Mouse (Mus musculus): ENCODE measurements around the gene Cdc25b. TPM values are rescaled to one million over a fixed set of nuclear protein-coding genes. Genes with fewer than 3 reads are reported as not detected.

The Cdc25b gene
- total and polyA plus RNA-seq, 3 experiments: 12.6 to 34.5 TPM; not detected in 1

DNA sequence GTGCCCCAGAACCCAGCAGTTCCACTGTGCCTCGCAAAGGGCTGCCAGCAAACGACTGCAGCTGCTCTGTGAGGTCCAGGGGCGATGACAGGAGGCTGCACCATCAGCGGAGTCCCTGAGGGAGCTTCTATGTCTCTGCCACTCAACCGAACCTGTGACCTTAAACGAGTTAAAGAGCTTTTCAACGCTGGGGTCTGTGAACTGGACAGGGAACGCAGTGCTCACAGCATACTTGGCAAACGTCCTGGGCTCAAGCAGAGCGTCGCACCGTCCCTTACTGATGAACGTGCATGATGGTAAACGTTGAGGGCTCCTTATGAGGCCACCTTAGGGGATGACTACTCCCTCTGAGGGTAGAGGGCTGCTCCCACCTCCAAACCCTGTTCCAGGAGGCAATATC lies 406 bp upstream of the Cdc25b start:
- no peaks in the 10 kb centered on the region; the same call in none of the 2 replicates for H3K79me2 ChIP-seq (ENCODE audit: control insufficient read depth, insufficient read depth, low read length, poor library complexity)
- H3K4me3 ChIP-seq (ENCODE audit: control insufficient read depth in 1 of 2, insufficient read depth in 1 of 2, low read depth in 2 of 2, low read length in 2 of 2): peak overlapping the region; percentile 46 to 65
- H3K9me3 ChIP-seq (replicated peaks; ENCODE audit: insufficient read depth, low read length): no peaks in the 10 kb centered on the region
- peak overlapping the region; percentile 34 for H3K27ac ChIP-seq (ENCODE audit: control insufficient read depth, low read depth, low read length)
- TF ChIP-seq CHD1 (IDR thresholded peaks at IDR 0.05; ENCODE audit: low read depth, low read length) (no peak), RAD21 (IDR thresholded peaks at IDR 0.05; ENCODE audit: low read depth, low read length) (no peak), CTCF (IDR thresholded peaks at IDR 0.05 in 2 of 3, conservative IDR thresholded peaks at IDR 0.05 in 1 of 3; ENCODE audit: control insufficient read depth in 1 of 3, insufficient read depth in 1 of 3, low read depth in 2 of 3, low read length in 3 of 3, poor library complexity in 1 of 3, severe bottlenecking in 1 of 3) (no peak), ETS1 (IDR thresholded peaks at IDR 0.05; ENCODE audit: low read depth, low read length) (no peak), MAX (IDR thresholded peaks at IDR 0.05; ENCODE audit: low read length) (peak; percentile 53; the same call in 1 of the 2 replicates), SMC3 (IDR thresholded peaks at IDR 0.05; ENCODE audit: low read depth, low read length) (no peak), POLR2AphosphoS2 (IDR thresholded peaks at IDR 0.05; ENCODE audit: low read length) (no peak), SIN3A (IDR thresholded peaks at IDR 0.05; ENCODE audit: low read length) (no peak), BHLHE40 (IDR thresholded peaks at IDR 0.05; ENCODE audit: borderline replicate concordance, low read depth, low read length) (no peak), JUND (IDR thresholded peaks at IDR 0.05; ENCODE audit: low read depth, low read length) (no peak), MAFK (IDR thresholded peaks at IDR 0.05; ENCODE audit: borderline replicate concordance, low read depth, low read length) (no peak), USF1 (IDR thresholded peaks at IDR 0.05; ENCODE audit: low read depth, low read length) (no peak), POLR2A (IDR thresholded peaks at IDR 0.05; ENCODE audit: control insufficient read depth in 1 of 2, insufficient read depth in 1 of 2, low read depth in 1 of 2, low read length in 2 of 2, poor library complexity in 1 of 2) (0 out of 4 replicates have a peak, but pooled peaks of 1 of the 2 experiments have one; percentile 8)
- no peaks in the 10 kb centered on the region for H3K27me3 ChIP-seq (ENCODE audit: control insufficient read depth in 1 of 2, insufficient read depth in 2 of 2, low read length in 2 of 2)
- peaks cover 0 to 31% of the 10 kb centered on the region in 2 experiments; a peak in 2 of 4 replicates for H3K36me3 ChIP-seq (ENCODE audit: control insufficient read depth in 1 of 2, insufficient read depth in 2 of 2, low read length in 2 of 2)
- H3K9ac ChIP-seq (ENCODE audit: control insufficient read depth, low read depth, low read length, poor library complexity, severe bottlenecking): peak overlapping the region; percentile 69
- H3K4me1 ChIP-seq (ENCODE audit: control insufficient read depth in 1 of 2, insufficient read depth in 2 of 2, low read length in 2 of 2): peaks cover 15 to 33% of the 10 kb centered on the region in 2 experiments
- DNase-seq (ENCODE audit: low read depth, low spot score): no peak

DNA sequence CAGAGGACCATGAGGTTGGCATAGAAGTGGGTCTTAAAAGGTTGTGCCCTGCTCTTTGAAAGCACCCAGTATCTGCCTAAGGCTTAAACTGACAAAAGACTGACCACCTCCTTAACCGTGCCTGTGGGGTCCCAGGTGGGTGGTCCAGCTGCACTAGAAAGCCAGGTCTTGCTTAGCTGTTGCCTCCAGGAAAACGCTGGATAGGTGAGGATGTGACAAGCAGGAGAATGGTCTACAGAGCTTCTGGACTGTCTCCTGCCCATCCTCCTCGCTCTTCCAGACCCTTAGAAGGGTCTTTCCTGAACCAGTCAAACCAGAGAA lies 813 bp downstream of the Cdc25b start:
- Histone ChIP-seq H3K36me3 (ENCODE audit: control insufficient read depth in 1 of 2, insufficient read depth in 2 of 2, low read length in 2 of 2) (peaks cover 1 to 31% of the 10 kb centered on the region in 2 experiments; a peak in 2 of 4 replicates), H3K27ac (ENCODE audit: control insufficient read depth, low read depth, low read length) (no peak overlapping the region), H3K79me2 (ENCODE audit: control insufficient read depth, insufficient read depth, low read length, poor library complexity) (no peaks in the 10 kb centered on the region; the same call in none of the 2 replicates), H3K9ac (ENCODE audit: control insufficient read depth, low read depth, low read length, poor library complexity, severe bottlenecking) (peak overlapping the region; percentile 79), H3K9me3 (replicated peaks; ENCODE audit: insufficient read depth, low read length) (no peaks in the 10 kb centered on the region), H3K4me1 (ENCODE audit: control insufficient read depth in 1 of 2, insufficient read depth in 2 of 2, low read length in 2 of 2) (peaks cover 15 to 33% of the 10 kb centered on the region in 2 experiments), H3K27me3 (ENCODE audit: control insufficient read depth in 1 of 2, insufficient read depth in 2 of 2, low read length in 2 of 2) (no peaks in the 10 kb centered on the region), H3K4me3 (ENCODE audit: control insufficient read depth in 1 of 2, insufficient read depth in 1 of 2, low read depth in 2 of 2, low read length in 2 of 2) (peak overlapping the region; percentile 84 to 88)
- no peak for TF ChIP-seq GATA1 (IDR thresholded peaks at IDR 0.05; ENCODE audit: low read depth, low read length)
- no peak for TF ChIP-seq KAT2A (conservative IDR thresholded peaks at IDR 0.05; ENCODE audit: low read depth, low read length)
- no peak for TF ChIP-seq ZMIZ1 (IDR thresholded peaks at IDR 0.05; ENCODE audit: low read depth, low read length)
- TF ChIP-seq CHD2 (IDR thresholded peaks at IDR 0.05; ENCODE audit: low read length): no peak
- no peak for TF ChIP-seq BHLHE40 (IDR thresholded peaks at IDR 0.05; ENCODE audit: borderline replicate concordance, low read depth, low read length)
- TF ChIP-seq EP300 (IDR thresholded peaks at IDR 0.05; ENCODE audit: low read depth in 1 of 2, low read length in 2 of 2): no peak
- TF ChIP-seq CTCF (IDR thresholded peaks at IDR 0.05 in 2 of 3, conservative IDR thresholded peaks at IDR 0.05 in 1 of 3; ENCODE audit: control insufficient read depth in 1 of 3, insufficient read depth in 1 of 3, low read depth in 2 of 3, low read length in 3 of 3, poor library complexity in 1 of 3, severe bottlenecking in 1 of 3): no peak
- no peak for TF ChIP-seq ZKSCAN1 (IDR thresholded peaks at IDR 0.05; ENCODE audit: low read depth, low read length)
- no peak for TF ChIP-seq JUND (IDR thresholded peaks at IDR 0.05; ENCODE audit: low read depth, low read length)
- no peak for TF ChIP-seq ZC3H11A (IDR thresholded peaks at IDR 0.05; ENCODE audit: low read depth, low read length)
- no peak for TF ChIP-seq UBTF (IDR thresholded peaks at IDR 0.05; ENCODE audit: borderline replicate concordance, insufficient read depth, low read depth, low read length)
- no peak for TF ChIP-seq MXI1 (IDR thresholded peaks at IDR 0.05; ENCODE audit: low read depth, low read length)
- no peak for TF ChIP-seq NELFE (IDR thresholded peaks at IDR 0.05; ENCODE audit: low read depth, low read length)
- no peak for TF ChIP-seq MAFK (IDR thresholded peaks at IDR 0.05; ENCODE audit: borderline replicate concordance, low read depth, low read length)
- no peak for TF ChIP-seq ETS1 (IDR thresholded peaks at IDR 0.05; ENCODE audit: low read depth, low read length)
- no peak for TF ChIP-seq RCOR1 (IDR thresholded peaks at IDR 0.05; ENCODE audit: low read depth, low read length)
- no peak for DNase-seq (ENCODE audit: low read depth, low spot score)
